Mouse (Mus musculus): ENCODE measurements around the gene Hs6st3.

GRCm38 (mm10) chr14:119255396-119255795 is 117.3 kb downstream of the Hs6st3 start:
- TF ChIP-seq CTCF (conservative IDR thresholded peaks at IDR 0.05; ENCODE audit: insufficient read depth, insufficient read length, low read depth, low read length) (no peak), POLR2A (IDR thresholded peaks at IDR 0.05; ENCODE audit: low read depth, low read length) (no peak)

Data from kidney, adult 2 months (tissue).